ENCODE assay signal across 8 mouse cellular contexts in genomic region chr13:110902994-110903644, GRCm38 (mm10).
DNase-seq lines count a peak whose midpoint lies in the region; ATAC-seq and TF ChIP-seq lines count a peak whose summit lies in the region.

No protein-coding gene starts in this region.

- 68% methylated on average over 7 of the region's 7 CpGs for WGBS in midbrain, postnatal 0 days
- 82% methylated on average over 7 of the region's 7 CpGs for WGBS in midbrain, embryonic 10.5 days
- WGBS in stomach, embryonic 16.5 days, result 31% methylated on average over 7 of the region's 7 CpGs
- WGBS in midbrain, embryonic 13.5 days, result 80% methylated on average over 7 of the region's 7 CpGs

- TF ChIP-seq CTCF in midbrain, postnatal 0 days (IDR thresholded peaks at IDR 0.05), result no peak
- no peak for TF ChIP-seq CTCF in embryonic fibroblast, embryonic 13.5 days (IDR thresholded peaks at IDR 0.05; ENCODE audit: borderline replicate concordance, insufficient read depth, low read length)

- no peaks in the 10 kb centered on the region for H3K36me3 ChIP-seq in midbrain, postnatal 0 days (ENCODE audit: insufficient read depth, low read length)
- no peaks in the 10 kb centered on the region for H3K36me3 ChIP-seq in midbrain, embryonic 10.5 days
- no peaks in the 10 kb centered on the region for H3K36me3 ChIP-seq in stomach, embryonic 16.5 days (ENCODE audit: control insufficient read depth, insufficient read depth, low read length)
- H3K36me3 ChIP-seq in midbrain, embryonic 13.5 days, result no peaks in the 10 kb centered on the region

- no peaks in the 10 kb centered on the region for H3K27me3 ChIP-seq in midbrain, postnatal 0 days (ENCODE audit: insufficient read depth, low read length)
- H3K27me3 ChIP-seq in midbrain, embryonic 10.5 days (ENCODE audit: low read depth, poor library complexity, severe bottlenecking), result no peaks in the 10 kb centered on the region
- no peaks in the 10 kb centered on the region for H3K27me3 ChIP-seq in stomach, embryonic 16.5 days (ENCODE audit: control insufficient read depth, insufficient read depth, low read length)
- no peaks in the 10 kb centered on the region for H3K27me3 ChIP-seq in midbrain, embryonic 13.5 days

- H3K9ac ChIP-seq in midbrain, postnatal 0 days (replicated peaks; ENCODE audit: low read length, poor library complexity, severe bottlenecking), result no peak overlapping the region
- H3K9ac ChIP-seq in stomach, embryonic 16.5 days (ENCODE audit: low read length), result no peak overlapping the region
- H3K9ac ChIP-seq in midbrain, embryonic 13.5 days (replicated peaks), result no peak overlapping the region

- TF ChIP-seq POLR2A in embryonic fibroblast, embryonic 13.5 days (IDR thresholded peaks at IDR 0.05; ENCODE audit: low read depth, low read length), result no peak

- no peak overlapping the region for H3K27ac ChIP-seq in midbrain, postnatal 0 days (ENCODE audit: low read depth, low read length)
- H3K27ac ChIP-seq in midbrain, embryonic 10.5 days (replicated peaks), result no peak overlapping the region
- H3K27ac ChIP-seq in embryonic fibroblast, embryonic 13.5 days (ENCODE audit: insufficient read depth, low read length), result peak overlapping the region; percentile 43; the same call in 1 of the 2 replicates
- H3K27ac ChIP-seq in stomach, embryonic 16.5 days (ENCODE audit: low read length), result peak overlapping the region; percentile 72
- no peak overlapping the region for H3K27ac ChIP-seq in midbrain, embryonic 13.5 days

- no peaks in the 10 kb centered on the region for H3K4me1 ChIP-seq in midbrain, postnatal 0 days (ENCODE audit: insufficient read depth, low read length)
- H3K4me1 ChIP-seq in midbrain, embryonic 10.5 days, result peaks cover 8% of the 10 kb centered on the region; the same call in 1 of the 2 replicates
- peaks cover 18% of the 10 kb centered on the region for H3K4me1 ChIP-seq in embryonic fibroblast, embryonic 13.5 days (ENCODE audit: control insufficient read depth, insufficient read depth, low read length)
- H3K4me1 ChIP-seq in stomach, embryonic 16.5 days (ENCODE audit: control insufficient read depth, insufficient read depth, low read length), result peaks cover 25% of the 10 kb centered on the region
- H3K4me1 ChIP-seq in midbrain, embryonic 13.5 days (replicated peaks), result no peaks in the 10 kb centered on the region

- H3K9me3 ChIP-seq in midbrain, postnatal 0 days (ENCODE audit: low read length), result no peaks in the 10 kb centered on the region
- H3K9me3 ChIP-seq in midbrain, embryonic 10.5 days (replicated peaks), result no peaks in the 10 kb centered on the region
- no peaks in the 10 kb centered on the region for H3K9me3 ChIP-seq in stomach, embryonic 16.5 days (replicated peaks; ENCODE audit: control insufficient read depth, low read length)
- no peaks in the 10 kb centered on the region for H3K9me3 ChIP-seq in midbrain, embryonic 13.5 days

- no peak for ATAC-seq in midbrain, postnatal 0 days (ENCODE audit: low FRiP score)
- ATAC-seq in megakaryocyte, adult 5-6 weeks (ENCODE audit: poor library complexity, severe bottlenecking), result peak; percentile 82
- ATAC-seq in stomach, embryonic 16.5 days (ENCODE audit: insufficient read depth, low FRiP score), result peak; percentile 89
- no peak for ATAC-seq in midbrain, embryonic 13.5 days

- H3K4me2 ChIP-seq in midbrain, postnatal 0 days (ENCODE audit: low read depth, low read length, poor library complexity, severe bottlenecking), result no peak overlapping the region
- no peak overlapping the region for H3K4me2 ChIP-seq in stomach, embryonic 16.5 days (ENCODE audit: low read depth, low read length)
- no peak overlapping the region for H3K4me2 ChIP-seq in midbrain, embryonic 13.5 days (replicated peaks)

- H3K4me3 ChIP-seq in midbrain, postnatal 0 days (ENCODE audit: low read depth, low read length), result no peak overlapping the region
- H3K4me3 ChIP-seq in midbrain, embryonic 10.5 days, result no peak overlapping the region
- no peak overlapping the region for H3K4me3 ChIP-seq in embryonic fibroblast, embryonic 13.5 days (ENCODE audit: insufficient read depth, low read length)
- H3K4me3 ChIP-seq in stomach, embryonic 16.5 days (replicated peaks; ENCODE audit: low read length), result no peak overlapping the region
- H3K4me3 ChIP-seq in midbrain, embryonic 13.5 days (replicated peaks), result no peak overlapping the region

- peak; percentile 56 for DNase-seq in midbrain, postnatal 0 days (ENCODE audit: low spot score)
- no peak for DNase-seq in midbrain, embryonic 10.5 days (ENCODE audit: low spot score)
- DNase-seq in heart, postnatal 36 days, result peak; percentile 87 to 91
- DNase-seq in left cerebral cortex, postnatal 14 days (ENCODE audit: low spot score in 2 of 2), result peak; percentile 64 to 71

- intact Hi-C loops in heart, postnatal 36 days (cut with DNase I), result loop anchor here (2.0 to 5.0 kb wide), 3 partner anchors 64 to 346 kb away; no protein-coding TSS in a partner anchor
- intact Hi-C loops in left cerebral cortex, postnatal 14 days (cut with DNase I), result no loop called here

Comparison
In these comparisons a context has a peak if more than half of its experiments do, and no peak if none do; other contexts are left out.
1. ATAC-seq: peak in megakaryocyte, adult 5-6 weeks (single experiment) and stomach, embryonic 16.5 days (single experiment); none in midbrain, postnatal 0 days (single experiment) and midbrain, embryonic 13.5 days (single experiment).
2. H3K27ac ChIP-seq: peak in embryonic fibroblast, embryonic 13.5 days (single experiment) and stomach, embryonic 16.5 days (single experiment); none in midbrain, postnatal 0 days (single experiment), midbrain, embryonic 10.5 days (single experiment) and midbrain, embryonic 13.5 days (single experiment).